Mouse (Mus musculus): Measurements from ENCODE around the gene Abracl. TPM values are rescaled to one million over a fixed set of nuclear protein-coding genes. Genes with fewer than 3 reads are reported as not detected.

Gene Abracl
- 97.6 and 160 TPM in 2 replicates for polyA plus RNA-seq (2012; rRNA removed)

GRCm38 (mm10) chr10:18022741-18023347 is at the start of gene Abracl:
Gene Abracl, minus strand, starts transcription at chr10:18023288.

DNA sequence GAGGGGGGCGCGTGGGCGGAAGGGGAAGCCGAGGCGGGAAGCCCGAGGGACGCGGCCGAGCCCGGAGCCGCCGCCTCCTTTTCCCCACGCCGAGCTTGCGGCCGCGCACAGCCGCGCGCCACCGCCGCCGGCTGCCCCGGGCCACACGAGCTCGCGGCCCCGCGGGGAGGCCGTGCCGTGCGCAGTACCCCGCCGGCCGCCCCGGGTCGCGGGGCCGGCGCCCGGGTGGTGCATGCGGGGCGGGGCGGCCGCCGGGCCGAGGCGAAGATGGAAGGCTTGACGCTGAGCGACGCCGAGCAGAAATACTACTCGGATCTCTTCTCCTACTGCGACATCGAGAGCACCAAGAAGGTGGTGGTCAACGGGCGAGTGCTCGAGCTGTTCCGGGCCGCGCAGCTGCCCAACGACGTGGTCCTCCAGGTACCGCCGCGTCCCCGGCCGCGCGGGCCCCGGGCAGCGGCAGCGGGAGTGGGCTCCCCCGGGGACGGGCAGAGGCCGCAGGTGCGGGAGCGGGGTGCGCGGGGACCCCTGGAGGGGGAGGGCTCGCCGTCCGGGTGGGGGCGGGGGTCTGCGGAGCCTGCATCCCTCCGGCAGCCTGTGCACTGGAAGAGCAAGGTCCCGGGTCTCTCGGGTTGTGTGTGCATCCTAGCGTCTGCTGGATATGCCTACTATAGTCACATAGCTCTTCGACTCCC is 32.8 kb upstream of the Abracl start, which contains the start of gene Reps1:
Reps1 (plus strand) TSS at position 166 of the 695 bp plus-strand sequence.

Other genes with a start within 250 kb of the Abracl start
- gene Txlnb, start 227.1 kb downstream of the Abracl start, polyA plus RNA-seq (2012; rRNA removed): 0.96 and 1.5 TPM in 2 replicates
- 18.6 and 19.4 TPM in 2 replicates for gene Heca, start 75.2 kb downstream of the Abracl start, polyA plus RNA-seq (2012; rRNA removed)
- gene Reps1, start 32.6 kb upstream of the Abracl start, polyA plus RNA-seq (2012; rRNA removed): 73.2 and 76.8 TPM in 2 replicates
- 0.04 and 0.30 TPM in 2 replicates for gene Ect2l, start 187.6 kb upstream of the Abracl start, polyA plus RNA-seq (2012; rRNA removed)
- gene Ccdc28a, start 211.7 kb upstream of the Abracl start, polyA plus RNA-seq (2012; rRNA removed): 14.7 and 15.0 TPM in 2 replicates

Data from central nervous system, embryonic 14 days (tissue).